Mouse (Mus musculus): ENCODE measurements around the gene Fam161b. TPM values are rescaled to one million over a fixed set of nuclear protein-coding genes. Genes with fewer than 3 reads are reported as not detected.

Gene Fam161b
- polyA plus RNA-seq (2012), result 0.03 and 0.10 TPM in 2 replicates

- peaks cover 19% of the 10 kb centered on the region for H3K36me3 ChIP-seq (ENCODE audit: control insufficient read depth)
- no peak for TF ChIP-seq GATA1 (IDR thresholded peaks at IDR 0.05; ENCODE audit: low read length)
- no peak for TF ChIP-seq TAL1 (IDR thresholded peaks at IDR 0.05; ENCODE audit: low read length)
- H3K4me1 ChIP-seq (ENCODE audit: control insufficient read depth), result peaks cover 82% of the 10 kb centered on the region
- no peaks in the 10 kb centered on the region for H3K27me3 ChIP-seq (ENCODE audit: control insufficient read depth)
- peak within 1 kb of the TSS; percentile 94 for H3K4me3 ChIP-seq (replicated peaks)
- no peaks in the 10 kb centered on the region for H3K9me3 ChIP-seq (ENCODE audit: control insufficient read depth, low read length)
These were observed at the start of gene Fam161b, which contains the start of gene Coq6 for GRCm38 (mm10) chr12:84361555-84362489. TSS of gene Fam161b (minus strand) at chr12:84361833. TSS of gene Coq6 (plus strand) at chr12:84361657.

DNA sequence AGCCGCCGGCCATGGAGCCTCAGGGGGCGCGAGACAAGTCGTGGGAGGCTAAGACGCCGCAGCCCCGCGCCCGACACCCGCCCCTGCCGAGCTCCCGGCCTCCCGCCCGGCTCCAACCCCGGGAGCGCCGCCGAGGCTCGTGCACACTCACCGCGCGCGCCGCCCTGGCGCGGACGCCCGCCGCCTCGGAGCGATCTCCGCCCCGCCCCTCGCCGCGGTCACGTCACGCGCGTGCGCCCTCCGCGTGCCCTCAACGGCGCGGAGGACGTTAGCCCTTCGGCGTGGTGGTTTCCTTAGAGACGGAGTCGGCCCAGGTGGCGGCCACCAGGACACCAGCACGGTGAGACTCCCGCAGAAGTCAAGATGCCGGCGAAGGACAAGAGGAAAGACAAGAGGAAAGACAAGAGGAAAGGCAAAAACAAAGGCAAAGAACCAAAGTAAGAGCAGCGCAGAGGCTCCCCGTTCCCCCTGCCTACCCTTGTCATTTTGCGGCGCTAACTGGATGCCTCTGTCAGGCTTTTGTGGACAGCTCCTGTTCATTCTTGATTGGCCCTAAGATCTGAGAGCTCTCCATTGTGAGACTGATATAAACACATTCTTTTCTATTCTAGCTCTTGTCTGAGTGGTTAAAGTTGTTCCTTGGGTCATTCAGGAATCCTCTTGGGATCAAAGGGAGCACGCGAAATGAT is 47.3 kb upstream of the Fam161b start, which contains the start of the genes Entpd5 and Bbof1:
Entpd5 (minus strand) TSS at position 211 of the 689 bp plus-strand sequence.
Bbof1 (plus strand) TSS at position 253 of the 689 bp plus-strand sequence.
- Histone ChIP-seq H3K4me1 (ENCODE audit: control insufficient read depth) (peaks cover 23% of the 10 kb centered on the region), H3K27me3 (ENCODE audit: control insufficient read depth) (0 out of 2 replicates have a peak, but pooled peaks cover 2% of the 10 kb centered on the region), H3K9me3 (ENCODE audit: control insufficient read depth, low read length) (no peaks in the 10 kb centered on the region), H3K4me3 (replicated peaks) (peak within 1 kb of the TSS; percentile 94), H3K36me3 (ENCODE audit: control insufficient read depth) (no peaks in the 10 kb centered on the region)
- no peak for TF ChIP-seq GATA1 (IDR thresholded peaks at IDR 0.05; ENCODE audit: low read length)
- TF ChIP-seq TAL1 (IDR thresholded peaks at IDR 0.05; ENCODE audit: low read length), result no peak

DNA sequence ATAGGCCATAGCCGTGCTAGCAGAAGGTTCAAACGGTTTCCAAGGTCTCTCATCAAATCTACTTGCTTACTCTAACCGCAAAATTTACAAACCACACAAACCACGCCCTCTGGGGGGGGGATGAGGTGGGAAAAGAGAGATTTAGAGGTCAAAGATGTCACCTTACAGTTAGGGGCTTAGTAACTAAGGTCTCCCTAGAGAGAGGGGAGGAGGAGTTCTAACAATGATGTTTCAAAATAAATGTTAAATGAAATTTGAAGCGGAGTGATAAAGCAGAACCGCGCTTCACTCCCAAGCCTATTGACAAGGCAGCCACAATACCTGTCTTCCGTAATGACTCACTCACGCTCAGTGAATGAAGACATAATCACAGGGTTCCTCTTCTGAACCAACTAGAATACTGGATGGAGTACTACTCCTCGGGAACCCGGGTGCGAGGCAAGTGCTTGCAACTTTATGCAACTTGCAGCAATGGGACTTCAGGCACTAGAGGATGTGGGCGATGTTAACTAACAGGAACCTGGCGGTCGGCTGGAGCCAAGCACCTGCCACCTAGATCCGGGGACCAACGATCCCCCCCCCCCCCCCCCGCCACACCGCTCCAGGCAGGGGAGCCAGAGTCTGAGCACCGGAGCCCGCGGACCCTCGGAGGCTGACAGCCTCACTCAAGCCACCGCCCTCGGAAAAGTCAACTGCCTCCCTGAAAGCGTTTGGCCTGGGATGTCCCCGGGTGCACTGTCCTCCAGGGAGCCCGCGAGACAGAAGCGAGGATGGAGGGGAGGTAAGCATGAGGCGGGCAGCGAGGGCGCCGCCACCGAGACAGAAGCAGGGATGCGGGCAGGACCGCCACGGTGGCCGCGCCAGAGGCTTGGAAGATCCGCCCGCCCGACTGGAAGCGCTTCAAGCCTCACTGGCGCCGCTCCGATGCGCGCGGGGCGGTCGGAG is 46.5 kb upstream of the Fam161b start:
- H3K27me3 ChIP-seq (ENCODE audit: control insufficient read depth), result 0 out of 2 replicates have a peak, but pooled peaks cover 2% of the 10 kb centered on the region
- H3K4me1 ChIP-seq (ENCODE audit: control insufficient read depth), result peaks cover 23% of the 10 kb centered on the region
- no peak for TF ChIP-seq GATA1 (IDR thresholded peaks at IDR 0.05; ENCODE audit: low read length)
- no peak for TF ChIP-seq TAL1 (IDR thresholded peaks at IDR 0.05; ENCODE audit: low read length)
- H3K36me3 ChIP-seq (ENCODE audit: control insufficient read depth), result no peaks in the 10 kb centered on the region
- H3K4me3 ChIP-seq (replicated peaks), result peak overlapping the region; percentile 94
- H3K9me3 ChIP-seq (ENCODE audit: control insufficient read depth, low read length), result no peaks in the 10 kb centered on the region

- Histone ChIP-seq H3K27me3 (ENCODE audit: control insufficient read depth) (0 out of 2 replicates have a peak, but pooled peaks cover 2% of the 10 kb centered on the region), H3K4me1 (ENCODE audit: control insufficient read depth) (peaks cover 23% of the 10 kb centered on the region), H3K9me3 (ENCODE audit: control insufficient read depth, low read length) (no peaks in the 10 kb centered on the region), H3K4me3 (replicated peaks) (no peak overlapping the region), H3K36me3 (ENCODE audit: control insufficient read depth) (no peaks in the 10 kb centered on the region)
- no peak for TF ChIP-seq TAL1 (IDR thresholded peaks at IDR 0.05; ENCODE audit: low read length)
- TF ChIP-seq GATA1 (IDR thresholded peaks at IDR 0.05; ENCODE audit: low read length), result no peak
These were observed 45.6 kb upstream of the Fam161b start for GRCm38 (mm10) chr12:84407259-84407658.

DNA sequence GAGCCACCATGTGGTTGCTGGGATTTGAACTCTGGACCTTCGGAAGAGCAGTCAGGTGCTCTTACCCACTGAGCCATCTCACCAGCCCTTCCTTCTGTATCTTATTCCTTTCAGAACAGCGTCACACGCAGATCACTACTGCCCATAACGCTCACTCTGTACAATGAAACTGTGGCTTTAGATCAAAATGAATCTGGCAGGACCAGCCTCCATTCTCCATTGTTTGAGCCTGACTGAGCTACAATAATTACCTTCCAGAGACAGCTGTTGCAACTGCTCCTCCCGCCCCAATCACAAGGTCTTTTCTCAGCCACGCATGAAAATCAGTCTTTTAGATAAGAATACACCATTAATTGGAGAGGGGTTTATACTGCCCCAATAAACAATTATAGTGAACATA is 42.9 kb upstream of the Fam161b start:
- Histone ChIP-seq H3K9me3 (ENCODE audit: control insufficient read depth, low read length) (no peaks in the 10 kb centered on the region), H3K36me3 (ENCODE audit: control insufficient read depth) (no peaks in the 10 kb centered on the region), H3K4me3 (replicated peaks) (no peak overlapping the region), H3K4me1 (ENCODE audit: control insufficient read depth) (peaks cover 34% of the 10 kb centered on the region), H3K27me3 (ENCODE audit: control insufficient read depth) (0 out of 2 replicates have a peak, but pooled peaks cover 2% of the 10 kb centered on the region)
- no peak for TF ChIP-seq GATA1 (IDR thresholded peaks at IDR 0.05; ENCODE audit: low read length)
- no peak for TF ChIP-seq TAL1 (IDR thresholded peaks at IDR 0.05; ENCODE audit: low read length)

DNA sequence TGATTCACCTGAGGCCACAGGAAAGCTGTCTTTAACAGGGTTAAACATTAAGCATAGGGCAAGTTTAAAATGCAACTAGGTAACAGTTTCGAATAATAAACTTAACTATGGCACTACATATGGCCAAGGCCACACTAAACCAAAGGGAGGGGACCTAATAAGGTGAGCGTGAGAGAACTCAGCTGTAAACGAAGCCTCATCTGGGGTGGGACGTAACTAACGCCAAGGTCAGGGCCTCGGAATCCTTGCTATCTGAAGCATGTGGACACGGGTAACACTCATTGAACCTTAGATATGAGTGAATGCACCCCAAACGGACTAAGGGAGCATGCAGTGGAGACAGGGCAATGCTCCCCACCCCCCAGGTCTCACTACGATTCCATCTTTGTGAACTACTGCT is 41.3 kb upstream of the Fam161b start:
- no peaks in the 10 kb centered on the region for H3K9me3 ChIP-seq (ENCODE audit: control insufficient read depth, low read length)
- no peaks in the 10 kb centered on the region for H3K36me3 ChIP-seq (ENCODE audit: control insufficient read depth)
- H3K27me3 ChIP-seq (ENCODE audit: control insufficient read depth), result no peaks in the 10 kb centered on the region
- TF ChIP-seq GATA1 (IDR thresholded peaks at IDR 0.05; ENCODE audit: low read length), result no peak
- no peak for TF ChIP-seq TAL1 (IDR thresholded peaks at IDR 0.05; ENCODE audit: low read length)
- H3K4me1 ChIP-seq (ENCODE audit: control insufficient read depth), result peaks cover 20% of the 10 kb centered on the region
- H3K4me3 ChIP-seq (replicated peaks), result no peak overlapping the region

- Histone ChIP-seq H3K4me1 (ENCODE audit: control insufficient read depth) (peaks cover 14% of the 10 kb centered on the region), H3K27me3 (ENCODE audit: control insufficient read depth) (no peaks in the 10 kb centered on the region), H3K36me3 (ENCODE audit: control insufficient read depth) (peaks cover 4% of the 10 kb centered on the region), H3K9me3 (ENCODE audit: control insufficient read depth, low read length) (no peaks in the 10 kb centered on the region), H3K4me3 (replicated peaks) (no peak overlapping the region)
- TF ChIP-seq GATA1 (IDR thresholded peaks at IDR 0.05; ENCODE audit: low read length) (no peak), TAL1 (IDR thresholded peaks at IDR 0.05; ENCODE audit: low read length) (no peak)
These were observed 39.0 kb upstream of the Fam161b start for GRCm38 (mm10) chr12:84400653-84401052.

DNA sequence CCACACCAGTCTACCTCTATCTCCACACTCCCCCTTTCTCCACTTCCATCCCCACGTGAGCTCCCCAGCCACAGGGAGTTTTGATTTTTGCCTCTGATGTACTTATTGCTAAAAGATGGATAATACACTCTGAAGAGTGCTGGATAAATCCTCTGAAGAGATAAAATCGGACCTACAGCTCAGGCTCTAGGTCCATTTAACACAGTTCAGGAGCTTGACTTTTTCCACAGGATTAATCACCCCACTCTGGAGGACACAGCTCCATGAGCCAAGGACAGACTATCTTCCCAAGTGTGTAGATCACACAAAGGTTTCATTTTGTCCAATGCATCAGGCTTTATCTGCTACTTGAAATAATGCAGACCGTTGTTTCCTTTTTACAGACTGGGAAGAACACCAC is 38.4 kb upstream of the Fam161b start:
- no peak for TF ChIP-seq GATA1 (IDR thresholded peaks at IDR 0.05; ENCODE audit: low read length)
- no peak for TF ChIP-seq TAL1 (IDR thresholded peaks at IDR 0.05; ENCODE audit: low read length)
- H3K9me3 ChIP-seq (ENCODE audit: control insufficient read depth, low read length), result no peaks in the 10 kb centered on the region
- no peak overlapping the region for H3K4me3 ChIP-seq (replicated peaks)
- no peaks in the 10 kb centered on the region for H3K27me3 ChIP-seq (ENCODE audit: control insufficient read depth)
- H3K4me1 ChIP-seq (ENCODE audit: control insufficient read depth), result peaks cover 13% of the 10 kb centered on the region
- H3K36me3 ChIP-seq (ENCODE audit: control insufficient read depth), result peaks cover 4% of the 10 kb centered on the region

All from erythroblast, embryonic 14.5 days (primary cell).